Mouse (Mus musculus) neutrophil, adult 83 days (primary cell): ENCODE results near the gene Gm5800. TPM values are rescaled to one million over a fixed set of nuclear protein-coding genes. Genes with fewer than 3 reads are reported as not detected.

Experiments
- total RNA-seq, 2 experiments: library from RNA; stranded (reverse); gene quantifications; one replicate each; pipeline ENCODE4 v1.2.4; 2023

Gene Gm5800
- not detected for total RNA-seq

GRCm38 (mm10) chr14:51717083-51717482 lies at the start of gene Gm5800:
Gm5800 (minus strand) TSS chr14:51717183.

GRCm38 (mm10) chr14:51695368-51695767 lies 21.6 kb downstream of the Gm5800 start, which contains the start of gene Gm17079:
Gm17079 (minus strand) TSS chr14:51695468.

Other genes with a start within 250 kb of the Gm5800 start
- gene Gm5622, start 164.4 kb downstream of the Gm5800 start, total RNA-seq = not detected
- not detected for gene Gm17175, start 143.1 kb downstream of the Gm5800 start, total RNA-seq
- not detected for gene Gm17174, start 125.0 kb downstream of the Gm5800 start, total RNA-seq
- gene Gm17078, start 105.9 kb downstream of the Gm5800 start, total RNA-seq = not detected
- gene Gm4181, start 81.5 kb downstream of the Gm5800 start, total RNA-seq = not detected
- not detected for gene Gm17079, start 21.7 kb downstream of the Gm5800 start, total RNA-seq
- not detected for gene Ang4, start 56.4 kb upstream of the Gm5800 start, total RNA-seq
- gene AY358078, start 82.9 kb upstream of the Gm5800 start, total RNA-seq = not detected
- gene Ear6, start 136.5 kb upstream of the Gm5800 start, total RNA-seq = 10 to 100 TPM; 11.6 to 35.3 TPM
- 10 to 100 TPM; 10.7 to 12.1 TPM for gene Mettl17, start 167.7 kb upstream of the Gm5800 start, total RNA-seq
- under 1 TPM; 0.15 to 0.28 TPM for gene Slc39a2, start 175.7 kb upstream of the Gm5800 start, total RNA-seq
- 1 to 10 TPM; 1.5 to 2.0 TPM for gene Ndrg2, start 197.0 kb upstream of the Gm5800 start, total RNA-seq
- not detected for gene Tppp2, start 201.2 kb upstream of the Gm5800 start, total RNA-seq
- not detected for gene Rnase13, start 205.6 kb upstream of the Gm5800 start, total RNA-seq